Mouse (Mus musculus) heart, postnatal 0 days (tissue): ENCODE measurements around the gene Nucb1.

Experiments used
- CTCF ChIP-seq: IDR thresholded peaks from 2 replicates; pipeline ENCODE4 v1.5.1; 2016; ENCODE audit warnings: antibody characterized with exemption, control low read depth, low read depth
- EP300 ChIP-seq: IDR thresholded peaks from 2 replicates; pipeline ENCODE4 v1.6.1; 2016; ENCODE audit warnings: antibody characterized with exemption, low read depth

DNA sequence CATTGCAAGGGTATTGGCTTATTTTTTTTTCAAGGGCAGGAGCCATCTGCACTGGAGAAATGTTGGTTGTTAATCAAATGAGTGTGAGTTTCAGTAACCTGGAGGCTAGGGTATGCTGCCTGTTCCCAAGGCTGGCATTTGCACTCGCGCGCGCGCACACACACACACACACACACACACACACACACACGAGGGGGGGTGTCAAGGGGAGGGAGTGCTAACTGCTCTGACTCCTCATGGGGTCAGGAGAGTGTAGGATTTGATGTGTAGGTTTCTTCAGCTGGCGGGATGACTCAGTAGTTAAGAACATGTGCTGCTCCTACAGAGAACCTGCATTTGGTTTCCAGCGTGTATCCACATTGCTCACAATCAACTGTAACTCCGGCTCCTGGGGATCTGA is 19.4 kb downstream of the Nucb1 start:
- TF ChIP-seq CTCF (no peak), EP300 (no peak)
